Mouse (Mus musculus) testis, postnatal 10 days (tissue): Measurements from ENCODE around the gene Cyb561d1.
A peak's percentile ranks its signal among the peaks of the same experiment; 100 is the strongest.

Experiments used
- DNase-seq: peaks from one replicate; pipeline ENCODE4 v3.0.0; 2021; ENCODE audit warnings: low spot score

Cyb561d1 gene

GRCm38 (mm10) chr3:108167499-108167898, 33.5 kb downstream of the Cyb561d1 start:
- no peak for DNase-seq

GRCm38 (mm10) chr3:108166486-108167211, 34.4 kb downstream of the Cyb561d1 start:
- peak; percentile 66 for DNase-seq

- DNase-seq: no peak
Measured at GRCm38 (mm10) chr3:108165532-108166315, 35.3 kb downstream of the Cyb561d1 start.

- peak; percentile 85 for DNase-seq
Measured at GRCm38 (mm10) chr3:108164807-108165206, 36.2 kb downstream of the Cyb561d1 start.

- no peak for DNase-seq
Measured at GRCm38 (mm10) chr3:108164091-108164490, 36.9 kb downstream of the Cyb561d1 start.

- DNase-seq: no peak
Measured at GRCm38 (mm10) chr3:108158383-108159037, 42.5 kb downstream of the Cyb561d1 start.

- no peak for DNase-seq
Measured at GRCm38 (mm10) chr3:108154656-108155055, 46.4 kb downstream of the Cyb561d1 start, which contains the start of gene Gpr61. Gene Gpr61, minus strand, starts transcription at chr3:108154882.

GRCm38 (mm10) chr3:108152290-108152689, 48.7 kb downstream of the Cyb561d1 start:
- DNase-seq: no peak

GRCm38 (mm10) chr3:108147386-108148235, 53.4 kb downstream of the Cyb561d1 start:
- peak; percentile 93 for DNase-seq

GRCm38 (mm10) chr3:108146671-108147070, 54.3 kb downstream of the Cyb561d1 start:
- DNase-seq: no peak
